Comparison of ENCODE assay signal across 13 mouse cellular contexts in the genomic region with DNA sequence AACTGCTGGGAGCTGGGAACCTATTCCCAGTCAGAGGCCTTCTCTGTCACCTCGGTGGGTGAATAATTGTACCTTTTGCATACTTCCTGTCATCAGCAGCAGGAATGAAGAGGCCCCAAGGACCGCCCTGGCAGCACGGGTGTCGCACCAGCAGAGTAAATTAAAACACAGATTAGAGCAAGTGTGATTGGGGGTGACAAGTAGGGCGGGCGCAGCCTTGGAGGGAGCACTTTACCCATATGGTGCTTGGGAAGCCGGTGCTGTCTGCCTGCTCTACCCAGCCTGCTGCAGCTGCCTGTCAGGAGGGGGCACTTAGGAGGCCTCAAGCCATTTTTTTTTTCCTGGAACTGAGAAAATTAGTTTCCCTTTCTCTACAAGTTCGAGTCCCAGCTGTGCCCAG.
DNase-seq lines count a peak whose midpoint lies in the region; ATAC-seq lines count a peak whose summit lies in the region.
"Had no signal": no experiment of that assay in that cellular context is flagged by ENCODE, and none has a peak within 500 bp of the region (broad histone marks: within the 10 kb centered on the region; RNA-seq: fewer than 3 reads in every experiment).

No protein-coding gene starts in this region.

- ATAC-seq in hindbrain, embryonic 14.5 days (ENCODE audit: low FRiP score), result no peak
- ATAC-seq in forebrain, embryonic 15.5 days (replicated peaks), result peak; percentile 59; the same call in 1 of the 2 replicates
- peak; percentile 34; the same call in 1 of the 2 replicates for ATAC-seq in midbrain, embryonic 15.5 days (replicated peaks)

- DNase-seq in hindbrain, embryonic 10.5 days (ENCODE audit: low spot score), result peak; percentile 38
- no peak for DNase-seq in hindbrain, embryonic 14.5 days (ENCODE audit: low spot score)
- peak; percentile 42 for DNase-seq in embryo, embryonic 11 days
- DNase-seq in adrenal gland, adult 8-10 months, result no peak
- no peak for DNase-seq in thymus, postnatal 36 days
- DNase-seq in T-cell, adult 2 months (ENCODE audit: low spot score), result no peak
- DNase-seq: adrenal gland, postnatal 10 days; gastrocnemius, postnatal 14 days; lung, adult 2 months had no signal

- no peak overlapping the region for H3K9ac ChIP-seq in hindbrain, embryonic 14.5 days
- H3K9ac ChIP-seq in forebrain, embryonic 15.5 days (replicated peaks), result no peak overlapping the region
- no peak overlapping the region for H3K9ac ChIP-seq in midbrain, embryonic 15.5 days
- H3K9ac ChIP-seq: heart, embryonic 12.5 days had no signal

- H3K4me3 ChIP-seq in hindbrain, embryonic 10.5 days, result no peak overlapping the region
- no peak overlapping the region for H3K4me3 ChIP-seq in hindbrain, embryonic 14.5 days (replicated peaks; ENCODE audit: low read length)
- H3K4me3 ChIP-seq in forebrain, embryonic 15.5 days, result no peak overlapping the region
- H3K4me3 ChIP-seq in midbrain, embryonic 15.5 days, result no peak overlapping the region
- H3K4me3 ChIP-seq: heart, embryonic 12.5 days; left cerebral cortex, adult 2 months had no signal

- no peaks in the 10 kb centered on the region for H3K36me3 ChIP-seq in hindbrain, embryonic 10.5 days
- no peaks in the 10 kb centered on the region for H3K36me3 ChIP-seq in hindbrain, embryonic 14.5 days (replicated peaks; ENCODE audit: control insufficient read depth, insufficient read depth)
- H3K36me3 ChIP-seq in forebrain, embryonic 15.5 days, result no peaks in the 10 kb centered on the region
- no peaks in the 10 kb centered on the region for H3K36me3 ChIP-seq in midbrain, embryonic 15.5 days (replicated peaks)
- H3K36me3 ChIP-seq: heart, embryonic 12.5 days had no signal

- H3K27me3 ChIP-seq in hindbrain, embryonic 10.5 days (ENCODE audit: insufficient read depth, poor library complexity, severe bottlenecking), result peaks cover 95% of the 10 kb centered on the region
- H3K27me3 ChIP-seq in hindbrain, embryonic 14.5 days (ENCODE audit: control insufficient read depth, insufficient read depth, low read length), result peaks cover 17% of the 10 kb centered on the region
- H3K27me3 ChIP-seq in forebrain, embryonic 15.5 days, result peaks cover 82% of the 10 kb centered on the region
- peaks cover 23% of the 10 kb centered on the region for H3K27me3 ChIP-seq in midbrain, embryonic 15.5 days (replicated peaks)

- no peaks in the 10 kb centered on the region for H3K9me3 ChIP-seq in hindbrain, embryonic 10.5 days
- no peaks in the 10 kb centered on the region for H3K9me3 ChIP-seq in hindbrain, embryonic 14.5 days (ENCODE audit: control insufficient read depth, low read length)
- no peaks in the 10 kb centered on the region for H3K9me3 ChIP-seq in forebrain, embryonic 15.5 days
- no peaks in the 10 kb centered on the region for H3K9me3 ChIP-seq in midbrain, embryonic 15.5 days
- H3K9me3 ChIP-seq: heart, embryonic 12.5 days had no signal

- 32% methylated on average over 8 of the region's 8 CpGs for WGBS in hindbrain, embryonic 10.5 days
- 19% methylated on average over 8 of the region's 8 CpGs for WGBS in hindbrain, embryonic 14.5 days
- 16% methylated on average over 8 of the region's 8 CpGs for WGBS in forebrain, embryonic 15.5 days
- WGBS in midbrain, embryonic 15.5 days, result 22% methylated on average over 8 of the region's 8 CpGs

- H3K4me1 ChIP-seq in hindbrain, embryonic 10.5 days (replicated peaks), result peaks cover 50% of the 10 kb centered on the region
- peaks cover 26% of the 10 kb centered on the region for H3K4me1 ChIP-seq in hindbrain, embryonic 14.5 days (replicated peaks; ENCODE audit: control insufficient read depth, insufficient read depth, low read length)
- H3K4me1 ChIP-seq in forebrain, embryonic 15.5 days, result peaks cover 13% of the 10 kb centered on the region
- peaks cover 27% of the 10 kb centered on the region; the same call in 1 of the 2 replicates for H3K4me1 ChIP-seq in midbrain, embryonic 15.5 days

- no peak overlapping the region for H3K4me2 ChIP-seq in hindbrain, embryonic 14.5 days (replicated peaks)
- H3K4me2 ChIP-seq in forebrain, embryonic 15.5 days (replicated peaks), result no peak overlapping the region
- no peak overlapping the region for H3K4me2 ChIP-seq in midbrain, embryonic 15.5 days
- H3K4me2 ChIP-seq: heart, embryonic 12.5 days had no signal

- peak overlapping the region; percentile 81 for H3K27ac ChIP-seq in hindbrain, embryonic 10.5 days
- no peak overlapping the region for H3K27ac ChIP-seq in hindbrain, embryonic 14.5 days
- H3K27ac ChIP-seq in forebrain, embryonic 15.5 days (replicated peaks), result no peak overlapping the region
- no peak overlapping the region for H3K27ac ChIP-seq in midbrain, embryonic 15.5 days
- H3K27ac ChIP-seq: left cerebral cortex, adult 2 months had no signal

Comparison
In these comparisons a context has a peak if more than half of its experiments do, and no peak if none do; other contexts are left out.
1. DNase-seq: peak in hindbrain, embryonic 10.5 days (single experiment) and embryo, embryonic 11 days (single experiment); none in hindbrain, embryonic 14.5 days (single experiment), adrenal gland, adult 8-10 months (single experiment), thymus, postnatal 36 days (0 of 2) and T-cell, adult 2 months (single experiment).